In genomic region chr4:108358498-108358897, GRCm38 (mm10) we compare ENCODE assay signal across 14 mouse cellular contexts. TPM values are rescaled to one million over a fixed set of nuclear protein-coding genes. Genes with fewer than 3 reads are reported as not detected.
A peak's percentile ranks its signal among the peaks of the same experiment; 100 is the strongest.
DNase-seq lines count a peak whose midpoint lies in the region; ATAC-seq and TF ChIP-seq lines count a peak whose summit lies in the region.
"Had no signal": no experiment of that assay in that cellular context is flagged by ENCODE, and none has a peak within 500 bp of the region (broad histone marks: within the 10 kb centered on the region; RNA-seq: fewer than 3 reads in every experiment).

No protein-coding gene starts in this region.

- H3K4me1 ChIP-seq in neural tube, embryonic 14.5 days (ENCODE audit: control insufficient read depth, insufficient read depth, low read length), result peaks cover 30% of the 10 kb centered on the region
- H3K4me1 ChIP-seq in neural tube, embryonic 15.5 days, result peaks cover 48% of the 10 kb centered on the region
- peaks cover 16% of the 10 kb centered on the region for H3K4me1 ChIP-seq in hindbrain, postnatal 0 days (ENCODE audit: insufficient read depth, low read length)
- H3K4me1 ChIP-seq in kidney, adult 2 months (ENCODE audit: control insufficient read depth, insufficient read depth, low read length), result peaks cover 5% of the 10 kb centered on the region; the same call in 1 of the 2 replicates

- WGBS in neural tube, embryonic 14.5 days, result 12% methylated on average over 4 of the region's 4 CpGs
- WGBS in neural tube, embryonic 15.5 days, result 16% methylated on average over 4 of the region's 4 CpGs
- WGBS in hindbrain, postnatal 0 days, result 17% methylated on average over 4 of the region's 4 CpGs
- WGBS in kidney, adult 2 months, result 75% methylated on average over 4 of the region's 4 CpGs

- H3K27ac ChIP-seq in neural tube, embryonic 14.5 days (ENCODE audit: low read depth, low read length), result peak overlapping the region; percentile 90; the same call in 1 of the 2 replicates
- no peak overlapping the region for H3K27ac ChIP-seq in neural tube, embryonic 15.5 days (replicated peaks)
- peak overlapping the region; percentile 86; the same call in 1 of the 2 replicates for H3K27ac ChIP-seq in hindbrain, postnatal 0 days
- H3K27ac ChIP-seq in kidney, adult 2 months (ENCODE audit: insufficient read depth, low read depth, low read length), result no peak overlapping the region
- H3K27ac ChIP-seq: kidney, postnatal 0 days had no signal

- peak; percentile 32 for DNase-seq in embryo, embryonic 9.5 days (ENCODE audit: extremely low spot score)
- no peak for DNase-seq in embryo, embryonic 10.5 days (ENCODE audit: low spot score)
- no peak for DNase-seq in hindbrain, postnatal 0 days (ENCODE audit: low spot score)
- no peak for DNase-seq in kidney, adult 2 months
- no peak for DNase-seq in left cerebral cortex, adult 11 months (ENCODE audit: low spot score)
- no peak for DNase-seq in layer of hippocampus, adult 9-10 months (ENCODE audit: low spot score)
- DNase-seq: cerebellum, adult 2 months; heart, adult 18-20 months; lung, embryonic 14.5 days had no signal

- H3K9me3 ChIP-seq in neural tube, embryonic 14.5 days (ENCODE audit: control insufficient read depth, low read length), result no peaks in the 10 kb centered on the region
- no peaks in the 10 kb centered on the region for H3K9me3 ChIP-seq in neural tube, embryonic 15.5 days (replicated peaks)
- no peaks in the 10 kb centered on the region for H3K9me3 ChIP-seq in hindbrain, postnatal 0 days (ENCODE audit: low read length)
- H3K9me3 ChIP-seq: limb, embryonic 15.5 days had no signal

- no peak overlapping the region for H3K4me3 ChIP-seq in neural tube, embryonic 14.5 days (ENCODE audit: low read depth, low read length)
- no peak overlapping the region for H3K4me3 ChIP-seq in neural tube, embryonic 15.5 days (replicated peaks)
- no peak overlapping the region for H3K4me3 ChIP-seq in hindbrain, postnatal 0 days (ENCODE audit: low read length)
- H3K4me3 ChIP-seq in kidney, adult 2 months (ENCODE audit: insufficient read depth, low read depth, low read length), result no peak overlapping the region
- H3K4me3 ChIP-seq: limb, embryonic 15.5 days had no signal

- ATAC-seq in neural tube, embryonic 14.5 days (ENCODE audit: low read depth), result no peak
- no peak for ATAC-seq in neural tube, embryonic 15.5 days (ENCODE audit: low FRiP score)
- no peak for ATAC-seq in hindbrain, postnatal 0 days

- TF ChIP-seq CTCF in hindbrain, postnatal 0 days (IDR thresholded peaks at IDR 0.05; ENCODE audit: low read depth), result no peak
- TF ChIP-seq CTCF in kidney, adult 2 months (conservative IDR thresholded peaks at IDR 0.05; ENCODE audit: insufficient read depth, insufficient read length, low read depth, low read length), result no peak

- no peak overlapping the region for H3K9ac ChIP-seq in neural tube, embryonic 14.5 days (replicated peaks; ENCODE audit: low read depth, low read length)
- H3K9ac ChIP-seq in neural tube, embryonic 15.5 days (replicated peaks), result no peak overlapping the region
- no peak overlapping the region for H3K9ac ChIP-seq in hindbrain, postnatal 0 days (replicated peaks; ENCODE audit: low read length)
- H3K9ac ChIP-seq: limb, embryonic 15.5 days; lung, embryonic 14.5 days had no signal

- no peak for TF ChIP-seq POLR2A in kidney, adult 2 months (IDR thresholded peaks at IDR 0.05; ENCODE audit: low read depth, low read length)

- H3K27me3 ChIP-seq in neural tube, embryonic 14.5 days (ENCODE audit: control insufficient read depth, insufficient read depth, low read length), result no peaks in the 10 kb centered on the region
- H3K27me3 ChIP-seq in neural tube, embryonic 15.5 days (replicated peaks), result no peaks in the 10 kb centered on the region
- no peaks in the 10 kb centered on the region for H3K27me3 ChIP-seq in hindbrain, postnatal 0 days (ENCODE audit: insufficient read depth, low read length)
- H3K27me3 ChIP-seq in kidney, adult 2 months (replicated peaks; ENCODE audit: control insufficient read depth, insufficient read depth, low read length), result no peaks in the 10 kb centered on the region
- H3K27me3 ChIP-seq: limb, embryonic 15.5 days had no signal

- no peak overlapping the region for H3K4me2 ChIP-seq in neural tube, embryonic 14.5 days (ENCODE audit: low read depth, low read length)
- H3K4me2 ChIP-seq in neural tube, embryonic 15.5 days, result no peak overlapping the region
- H3K4me2 ChIP-seq in hindbrain, postnatal 0 days (ENCODE audit: low read depth, low read length), result no peak overlapping the region
- H3K4me2 ChIP-seq: limb, embryonic 15.5 days; lung, embryonic 14.5 days had no signal

- H3K36me3 ChIP-seq in neural tube, embryonic 14.5 days (ENCODE audit: control insufficient read depth, insufficient read depth, low read length), result no peaks in the 10 kb centered on the region
- no peaks in the 10 kb centered on the region for H3K36me3 ChIP-seq in neural tube, embryonic 15.5 days
- H3K36me3 ChIP-seq in hindbrain, postnatal 0 days (ENCODE audit: insufficient read depth, low read length), result no peaks in the 10 kb centered on the region
- no peaks in the 10 kb centered on the region for H3K36me3 ChIP-seq in kidney, adult 2 months (ENCODE audit: control insufficient read depth, insufficient read depth, low read length)
- H3K36me3 ChIP-seq: limb, embryonic 15.5 days had no signal

RNA-seq across cellular contexts. Expression of gene Shisal2a, which starts 24.7 kb away (rescaled TPM):
- 6.0 and 7.7 TPM in 2 replicates for polyA plus RNA-seq in neural tube, embryonic 14.5 days (2014; fragmentation: Nextera tagmentation; extraction: Ambion mirVana)
- 4.0 and 6.3 TPM in 2 replicates for polyA plus RNA-seq in neural tube, embryonic 15.5 days (2015; fragmentation: Nextera tagmentation; extraction: Ambion mirVana)
- 0.47 and 1.8 TPM in 2 replicates for total RNA-seq in hindbrain, postnatal 0 days (2014; rRNA removed)
- 6.7 and 8.1 TPM in 2 replicates for polyA plus RNA-seq in hindbrain, postnatal 0 days (2015; fragmentation: Nextera tagmentation; extraction: Ambion mirVana)
- 0.25 TPM in 1 of 2 replicates, not detected in the other for polyA plus RNA-seq in kidney, adult 2 months (2012; rRNA removed)
- total RNA-seq: heart, adult 18-20 months; layer of hippocampus, postnatal 14 days had no signal

RNA-seq across cellular contexts. Expression of gene Coa7, which starts 30.6 kb away (rescaled TPM):
- 44.1 and 45.0 TPM in 2 replicates for polyA plus RNA-seq in neural tube, embryonic 14.5 days (2014; fragmentation: Nextera tagmentation; extraction: Ambion mirVana)
- 42.6 and 46.8 TPM in 2 replicates for polyA plus RNA-seq in neural tube, embryonic 15.5 days (2015; fragmentation: Nextera tagmentation; extraction: Ambion mirVana)
- 31.7 and 35.9 TPM in 2 replicates for total RNA-seq in hindbrain, postnatal 0 days (2014; rRNA removed)
- 50.8 and 54.2 TPM in 2 replicates for polyA plus RNA-seq in hindbrain, postnatal 0 days (2015; fragmentation: Nextera tagmentation; extraction: Ambion mirVana)
- 15.7 and 21.2 TPM in 2 replicates for polyA plus RNA-seq in kidney, adult 2 months (2012; rRNA removed)

RNA-seq across cellular contexts. Expression of gene Gpx7, which starts 48.3 kb away (rescaled TPM):
- 21.7 and 37.4 TPM in 2 replicates for polyA plus RNA-seq in neural tube, embryonic 14.5 days (2014; fragmentation: Nextera tagmentation; extraction: Ambion mirVana)
- 36.9 and 37.9 TPM in 2 replicates for polyA plus RNA-seq in neural tube, embryonic 15.5 days (2015; fragmentation: Nextera tagmentation; extraction: Ambion mirVana)
- total RNA-seq in hindbrain, postnatal 0 days (2014; rRNA removed), result 36.5 and 47.2 TPM in 2 replicates
- 38.6 and 38.9 TPM in 2 replicates for polyA plus RNA-seq in hindbrain, postnatal 0 days (2015; fragmentation: Nextera tagmentation; extraction: Ambion mirVana)
- polyA plus RNA-seq in kidney, adult 2 months (2012; rRNA removed), result 6.2 and 7.5 TPM in 2 replicates

RNA-seq across cellular contexts. Expression of gene Zyg11b, which starts 57.6 kb away (rescaled TPM):
- 42.7 and 48.5 TPM in 2 replicates for polyA plus RNA-seq in neural tube, embryonic 14.5 days (2014; fragmentation: Nextera tagmentation; extraction: Ambion mirVana)
- 23.3 and 28.8 TPM in 2 replicates for polyA plus RNA-seq in neural tube, embryonic 15.5 days (2015; fragmentation: Nextera tagmentation; extraction: Ambion mirVana)
- total RNA-seq in hindbrain, postnatal 0 days (2014; rRNA removed), result 108 and 115 TPM in 2 replicates
- 22.0 and 24.0 TPM in 2 replicates for polyA plus RNA-seq in hindbrain, postnatal 0 days (2015; fragmentation: Nextera tagmentation; extraction: Ambion mirVana)
- polyA plus RNA-seq in kidney, adult 2 months (2012; rRNA removed), result 8.7 and 9.5 TPM in 2 replicates

Comparison
In these comparisons a context has a peak if more than half of its experiments do, and no peak if none do; other contexts are left out.
1. H3K27ac ChIP-seq: peak in neural tube, embryonic 14.5 days (single experiment) and hindbrain, postnatal 0 days (single experiment); none in neural tube, embryonic 15.5 days (single experiment) and kidney, adult 2 months (single experiment).